Mouse (Mus musculus) neural tube, embryonic 13.5 days (tissue): ENCODE measurements at regions not wholly inside any gene's neighbourhood (a gene's known extent, or its start where the extent isn't known, plus 50 kb on each side); places are given as distances from the start of the nearest gene placed in this dataset.
A peak's percentile ranks its signal among the peaks of the same experiment; 100 is the strongest.

Experiments
- ATAC-seq: fragments of 200-750 bp; cut with Nextera tagmentation; 2 replicates; pipeline ENCODE4 v1.8.0; 2017; ENCODE audit warnings: low read depth, mild to moderate bottlenecking, moderate TSS enrichment, moderate library complexity
- H3K27ac ChIP-seq: fragments of 300-500 bp; sonication (generic); replicated peaks from 2 replicates; pipeline ENCODE4 v1.5.1; 2015; ENCODE audit warnings: moderate library complexity, mild to moderate bottlenecking, inconsistent platforms
- H3K27me3 ChIP-seq: fragments of 300-500 bp; sonication (generic); 2 replicates; pipeline ENCODE4 v1.6.1; 2015; ENCODE audit warnings: mild to moderate bottlenecking, inconsistent platforms
- H3K36me3 ChIP-seq: fragments of 300-500 bp; sonication (generic); 2 replicates; pipeline ENCODE4 v1.6.1; 2015; ENCODE audit warnings: mild to moderate bottlenecking, inconsistent platforms
- H3K4me1 ChIP-seq: fragments of 300-500 bp; sonication (generic); replicated peaks from 2 replicates; pipeline ENCODE4 v1.6.1; 2015; ENCODE audit warnings: inconsistent platforms
- H3K4me2 ChIP-seq: fragments of 300-500 bp; sonication (generic); 2 replicates; pipeline ENCODE4 v1.6.1; 2015; ENCODE audit warnings: inconsistent platforms, mild to moderate bottlenecking, moderate library complexity
- H3K4me3 ChIP-seq: fragments of 300-500 bp; sonication (generic); 2 replicates; pipeline ENCODE4 v1.5.1; 2015; ENCODE audit warnings: mild to moderate bottlenecking, inconsistent platforms
- H3K9ac ChIP-seq: fragments of 300-500 bp; sonication (generic); 2 replicates; pipeline ENCODE4 v1.6.1; 2015; ENCODE audit warnings: moderate library complexity, mild to moderate bottlenecking, inconsistent platforms
- H3K9me3 ChIP-seq: fragments of 300-500 bp; sonication (generic); 2 replicates; pipeline ENCODE4 v1.6.1; 2016; ENCODE audit warnings: inconsistent platforms
- WGBS: fragments of 180-500 bp; shearing (Covaris S2); methylation state at CpG from one replicate; pipeline ENCODE4 v1.1.7; 2015; 5-methylcytosine and 5-hydroxymethylcytosine counted together

DNA sequence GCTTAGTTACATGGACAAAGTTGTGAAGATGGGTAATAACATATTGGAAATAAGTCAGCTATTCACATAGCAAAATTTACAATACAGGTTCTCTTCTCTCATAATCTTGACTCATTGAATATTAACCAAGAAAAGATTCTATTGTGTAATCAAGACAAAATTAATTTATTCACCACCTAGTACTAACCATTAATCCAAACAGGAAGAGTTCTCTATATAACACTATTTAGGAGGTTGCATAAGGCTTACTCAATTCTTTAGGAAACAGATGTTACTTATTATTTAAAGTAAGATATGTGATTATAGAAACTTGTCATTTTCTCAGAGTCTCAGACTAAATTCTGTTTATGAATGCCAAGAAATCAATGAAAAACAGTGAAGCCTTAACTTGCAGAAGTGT, 600.4 kb upstream of the Tusc1 start:
- no peaks in the 10 kb centered on the region for H3K9me3 ChIP-seq
- H3K36me3 ChIP-seq, result no peaks in the 10 kb centered on the region
- H3K27me3 ChIP-seq, result no peaks in the 10 kb centered on the region
- H3K4me1 ChIP-seq, result no peaks in the 10 kb centered on the region
- no peak overlapping the region for H3K4me2 ChIP-seq
- no peak overlapping the region for H3K4me3 ChIP-seq
- H3K27ac ChIP-seq, result no peak overlapping the region
- H3K9ac ChIP-seq, result no peak overlapping the region
- ATAC-seq, result no peak

DNA sequence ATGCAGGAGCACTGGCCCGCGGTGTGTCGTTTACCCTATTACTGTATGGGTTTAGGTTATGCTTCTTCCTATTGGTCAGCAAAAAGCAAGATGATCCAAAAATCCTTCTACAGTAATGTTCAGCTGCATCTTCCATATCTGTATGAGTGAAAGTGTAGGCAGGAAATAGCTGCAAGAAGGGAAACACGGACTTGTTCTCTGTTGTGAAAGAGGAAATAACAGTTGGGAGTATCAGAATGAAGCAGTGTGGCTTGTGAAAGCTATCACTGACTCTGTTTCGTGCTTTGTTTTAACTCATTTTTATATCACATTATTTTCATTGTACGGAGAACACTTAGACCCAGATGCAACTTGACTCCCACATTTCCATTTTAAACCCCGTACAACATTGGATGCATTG, 591.8 kb upstream of the Tusc1 start:
- Histone ChIP-seq H3K36me3 (no peaks in the 10 kb centered on the region), H3K4me3 (no peak overlapping the region), H3K9ac (no peak overlapping the region), H3K9me3 (no peaks in the 10 kb centered on the region), H3K4me2 (no peak overlapping the region), H3K27ac (no peak overlapping the region), H3K27me3 (no peaks in the 10 kb centered on the region), H3K4me1 (no peaks in the 10 kb centered on the region)
- WGBS, result 93% methylated on average over 7 of the region's 7 CpGs
- ATAC-seq, result no peak

DNA sequence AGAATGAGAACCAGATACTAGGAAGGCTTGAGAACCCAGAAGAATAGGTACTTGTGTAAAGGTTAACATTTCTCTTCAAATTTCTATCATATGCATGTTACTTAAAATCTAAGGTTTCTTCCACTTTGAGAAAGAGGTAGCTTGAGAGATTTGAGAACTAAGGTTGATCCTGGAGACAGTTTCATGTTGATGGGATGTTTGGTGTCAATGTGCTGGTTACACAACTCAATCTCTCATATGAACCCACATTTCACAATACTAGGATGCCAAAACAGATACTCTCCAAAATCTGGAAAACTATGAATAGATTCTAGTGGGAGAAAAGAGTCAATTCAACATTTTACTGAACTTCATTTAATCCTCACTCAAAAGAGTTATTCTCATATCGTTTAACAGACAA, 589.1 kb upstream of the Tusc1 start:
- 81% methylated on average over 1 of the region's 1 CpGs for WGBS
- H3K9me3 ChIP-seq, result no peaks in the 10 kb centered on the region
- H3K27ac ChIP-seq, result no peak overlapping the region
- H3K36me3 ChIP-seq, result no peaks in the 10 kb centered on the region
- H3K4me1 ChIP-seq, result no peaks in the 10 kb centered on the region
- H3K4me2 ChIP-seq, result no peak overlapping the region
- no peak overlapping the region for H3K4me3 ChIP-seq
- H3K9ac ChIP-seq, result no peak overlapping the region
- ATAC-seq, result no peak
- no peaks in the 10 kb centered on the region for H3K27me3 ChIP-seq

DNA sequence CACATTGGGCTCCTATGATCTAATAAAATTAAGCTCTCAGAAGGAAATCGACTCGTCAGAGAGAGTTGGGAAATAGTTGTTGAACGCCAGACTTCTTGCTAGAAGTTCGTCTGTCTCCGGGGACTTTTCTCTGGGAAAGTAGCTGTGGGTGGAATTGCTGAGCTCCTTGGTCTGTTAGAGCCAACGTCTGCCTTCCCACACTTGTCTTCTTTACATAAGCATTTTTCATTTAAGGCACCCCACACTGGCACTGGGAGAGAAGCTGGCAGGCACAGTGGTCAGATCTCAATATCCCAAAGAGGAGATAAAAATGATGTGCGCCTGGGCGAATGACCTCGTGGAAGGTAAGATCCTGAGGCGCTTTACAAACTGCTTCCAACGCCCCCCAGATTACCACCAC, 551.3 kb upstream of the Tusc1 start:
- WGBS, result 92% methylated on average over 11 of the region's 11 CpGs
- no peak for ATAC-seq
- H3K9me3 ChIP-seq, result no peaks in the 10 kb centered on the region
- H3K27ac ChIP-seq, result no peak overlapping the region
- no peaks in the 10 kb centered on the region for H3K4me1 ChIP-seq
- H3K4me3 ChIP-seq, result no peak overlapping the region
- no peak overlapping the region for H3K4me2 ChIP-seq
- no peak overlapping the region for H3K9ac ChIP-seq
- no peaks in the 10 kb centered on the region for H3K27me3 ChIP-seq
- H3K36me3 ChIP-seq, result no peaks in the 10 kb centered on the region

DNA sequence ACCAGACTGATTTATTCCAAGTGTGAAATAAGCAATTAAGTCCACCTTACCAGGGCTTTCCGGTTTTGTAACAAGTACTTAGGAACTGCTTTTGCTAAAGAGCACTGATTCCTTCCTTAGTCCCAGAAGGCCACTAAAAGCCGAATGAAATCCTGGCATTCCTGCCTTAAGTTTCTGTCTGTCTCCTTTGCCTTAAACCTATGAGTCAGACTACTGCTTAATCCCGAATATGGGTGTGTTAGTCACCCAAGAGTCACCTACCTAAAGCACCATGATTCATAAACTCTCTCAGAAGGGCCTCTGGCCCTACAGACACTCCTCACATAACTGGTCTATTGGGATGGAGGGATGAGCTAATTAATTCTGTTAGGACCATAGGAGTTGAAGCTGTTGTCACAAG, 546.0 kb upstream of the Tusc1 start:
- Histone ChIP-seq H3K27me3 (no peaks in the 10 kb centered on the region), H3K27ac (no peak overlapping the region), H3K4me3 (no peak overlapping the region), H3K9me3 (no peaks in the 10 kb centered on the region), H3K4me1 (peaks cover 9% of the 10 kb centered on the region), H3K9ac (no peak overlapping the region), H3K36me3 (no peaks in the 10 kb centered on the region), H3K4me2 (no peak overlapping the region)
- WGBS, result 64% methylated on average over 3 of the region's 3 CpGs
- ATAC-seq, result no peak

DNA sequence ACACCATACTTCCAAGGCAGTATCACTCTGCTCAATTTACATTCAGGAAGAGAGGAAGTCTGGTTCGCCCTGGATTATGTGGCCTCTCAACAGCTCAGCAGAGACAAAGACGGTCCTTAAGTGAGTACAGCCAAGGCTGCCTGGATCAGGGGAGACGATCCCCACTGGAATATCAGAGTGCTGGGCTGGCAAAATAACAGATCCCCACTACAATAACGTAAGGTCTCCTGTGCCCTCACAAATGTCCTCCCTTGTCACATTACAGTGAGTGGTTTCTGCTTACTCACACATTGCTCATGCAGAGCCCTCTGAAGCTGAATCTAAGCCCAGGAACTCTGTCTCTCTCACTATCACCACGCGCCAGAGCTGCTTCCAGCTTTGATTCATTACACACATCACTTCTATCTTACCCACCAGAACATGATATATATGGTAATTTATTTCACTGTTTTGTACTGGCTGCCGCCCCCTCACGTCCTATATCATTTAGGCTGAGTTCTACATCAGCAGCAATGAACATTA, 544.1 kb upstream of the Tusc1 start:
- Histone ChIP-seq H3K4me2 (no peak overlapping the region), H3K27me3 (no peaks in the 10 kb centered on the region), H3K9ac (no peak overlapping the region), H3K27ac (peak overlapping the region; percentile 43), H3K4me1 (peaks cover 9% of the 10 kb centered on the region), H3K4me3 (no peak overlapping the region), H3K9me3 (no peaks in the 10 kb centered on the region), H3K36me3 (no peaks in the 10 kb centered on the region)
- 57% methylated on average over 8 of the region's 8 CpGs for WGBS
- ATAC-seq, result peak; percentile 85

DNA sequence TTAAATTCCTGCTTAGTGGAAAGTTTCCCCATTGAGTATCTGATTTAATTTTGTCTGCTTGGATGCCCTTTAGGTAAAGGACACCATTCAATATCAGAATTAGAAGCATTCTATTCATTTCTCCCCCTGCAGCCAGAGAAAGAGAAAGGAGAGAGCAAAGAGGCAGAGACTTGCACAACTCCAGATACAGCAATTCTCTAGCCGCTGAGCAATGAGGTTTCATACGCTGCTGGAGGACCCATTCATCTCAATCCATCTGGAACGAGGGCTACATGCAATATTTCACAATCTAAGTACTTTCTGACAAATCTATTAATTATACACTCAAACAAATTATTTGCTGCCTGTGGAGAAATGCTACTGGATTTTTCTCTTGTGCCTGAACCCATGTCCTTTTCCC, 538.0 kb upstream of the Tusc1 start:
- 24% methylated on average over 3 of the region's 3 CpGs for WGBS
- no peaks in the 10 kb centered on the region for H3K27me3 ChIP-seq
- no peak; the same call in 1 of the 2 replicates for ATAC-seq
- no peak overlapping the region for H3K4me3 ChIP-seq
- no peaks in the 10 kb centered on the region for H3K36me3 ChIP-seq
- no peak overlapping the region for H3K4me2 ChIP-seq
- no peak overlapping the region for H3K9ac ChIP-seq
- H3K4me1 ChIP-seq, result no peaks in the 10 kb centered on the region
- no peaks in the 10 kb centered on the region for H3K9me3 ChIP-seq
- H3K27ac ChIP-seq, result no peak overlapping the region

DNA sequence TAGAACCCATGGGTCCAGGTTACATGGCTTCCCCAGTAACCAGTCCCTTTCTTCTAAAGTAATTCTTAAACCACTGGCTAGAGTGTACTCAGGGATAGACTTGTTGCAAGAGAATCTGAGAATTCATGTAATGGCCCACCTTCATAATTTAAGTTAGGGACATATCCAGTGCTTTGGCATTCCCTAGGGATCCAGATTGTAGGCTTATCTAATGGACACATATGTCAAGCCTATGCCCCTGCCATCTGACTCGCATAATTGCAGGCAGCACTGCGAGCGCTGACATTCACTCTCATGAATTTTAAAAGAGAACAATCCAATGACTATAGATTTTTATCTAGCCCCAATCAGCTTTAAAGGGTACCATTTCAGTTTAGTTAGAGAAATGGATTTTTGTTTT, 518.1 kb upstream of the Tusc1 start:
- Histone ChIP-seq H3K27ac (no peak overlapping the region), H3K4me1 (no peaks in the 10 kb centered on the region), H3K9me3 (no peaks in the 10 kb centered on the region), H3K27me3 (no peaks in the 10 kb centered on the region), H3K4me3 (no peak overlapping the region), H3K36me3 (no peaks in the 10 kb centered on the region), H3K9ac (no peak overlapping the region), H3K4me2 (no peak overlapping the region)
- no peak for ATAC-seq
- WGBS, result 57% methylated on average over 3 of the region's 3 CpGs

DNA sequence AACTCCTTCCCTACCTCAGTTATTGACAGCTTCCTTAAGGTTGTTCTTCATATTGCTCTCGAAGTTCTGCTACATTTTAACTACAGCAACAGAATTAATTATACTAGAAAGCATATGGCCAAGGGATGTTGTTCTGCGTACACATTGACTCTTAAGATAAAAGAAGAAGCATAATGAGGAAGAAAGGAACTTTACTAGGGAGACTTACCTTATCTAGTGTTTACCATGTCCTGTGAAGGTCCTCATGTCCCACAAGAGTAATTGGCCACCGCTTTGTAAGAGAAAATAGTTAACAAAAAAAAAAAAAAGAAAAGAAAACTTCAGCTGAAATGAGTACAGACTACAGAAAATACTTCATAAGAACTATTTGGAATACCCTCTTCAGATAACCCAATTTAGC, 513.9 kb upstream of the Tusc1 start:
- WGBS, result 81% methylated on average over 3 of the region's 3 CpGs
- H3K9ac ChIP-seq, result no peak overlapping the region
- no peak overlapping the region for H3K4me3 ChIP-seq
- H3K27me3 ChIP-seq, result no peaks in the 10 kb centered on the region
- no peaks in the 10 kb centered on the region for H3K36me3 ChIP-seq
- no peak for ATAC-seq
- H3K4me1 ChIP-seq, result no peaks in the 10 kb centered on the region
- H3K4me2 ChIP-seq, result no peak overlapping the region
- H3K9me3 ChIP-seq, result no peaks in the 10 kb centered on the region
- H3K27ac ChIP-seq, result no peak overlapping the region

DNA sequence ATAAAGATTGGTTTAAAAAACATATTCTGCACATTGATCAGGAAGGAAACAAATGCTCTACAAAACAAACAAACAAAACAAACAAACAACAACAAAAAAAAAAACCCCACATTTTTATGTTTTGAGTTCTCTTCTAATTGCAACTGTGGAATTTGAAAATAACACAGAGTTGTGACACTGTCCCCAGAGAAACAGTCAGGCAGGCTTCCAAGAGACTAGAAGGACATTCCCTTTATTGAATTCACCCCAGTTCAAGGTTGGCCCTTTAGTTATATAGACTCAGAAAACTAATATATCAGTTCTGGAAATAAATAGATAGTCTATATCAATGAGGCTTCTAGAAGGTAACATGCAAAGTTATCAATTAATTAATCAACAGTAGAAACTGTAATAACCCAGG, 495.4 kb upstream of the Tusc1 start:
- ATAC-seq, result no peak
- no peak overlapping the region for H3K27ac ChIP-seq

DNA sequence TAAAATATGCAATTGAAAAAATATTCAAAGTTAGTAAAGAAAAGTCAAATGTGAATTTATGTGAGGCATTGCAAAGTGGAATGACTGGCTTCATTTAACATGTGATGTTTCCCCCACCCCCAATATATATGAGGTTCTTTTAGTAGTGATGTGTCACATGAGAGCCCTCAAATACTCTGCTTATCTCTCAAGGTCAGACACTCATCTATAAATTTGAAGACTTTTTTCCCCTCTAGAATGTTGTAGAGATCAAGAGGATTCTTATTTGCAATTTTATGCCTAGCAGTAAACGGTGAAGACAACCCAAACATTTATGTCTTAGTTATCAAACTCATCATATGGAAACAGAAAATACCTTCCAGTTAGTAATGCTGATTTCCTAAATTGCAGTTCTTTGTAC, 457.8 kb upstream of the Tusc1 start:
- Histone ChIP-seq H3K9ac (no peak overlapping the region), H3K9me3 (no peaks in the 10 kb centered on the region), H3K27ac (no peak overlapping the region), H3K27me3 (no peaks in the 10 kb centered on the region), H3K4me1 (no peaks in the 10 kb centered on the region), H3K4me2 (no peak overlapping the region), H3K36me3 (no peaks in the 10 kb centered on the region), H3K4me3 (no peak overlapping the region)
- WGBS, result 86% methylated on average over 1 of the region's 1 CpGs
- no peak for ATAC-seq

More for the DNA sequence above, 495.4 kb upstream of the Tusc1 start:
- Histone ChIP-seq H3K9ac (no peak overlapping the region), H3K4me3 (no peak overlapping the region), H3K27me3 (no peaks in the 10 kb centered on the region), H3K4me2 (no peak overlapping the region), H3K9me3 (no peaks in the 10 kb centered on the region), H3K4me1 (no peaks in the 10 kb centered on the region), H3K36me3 (no peaks in the 10 kb centered on the region)

DNA sequence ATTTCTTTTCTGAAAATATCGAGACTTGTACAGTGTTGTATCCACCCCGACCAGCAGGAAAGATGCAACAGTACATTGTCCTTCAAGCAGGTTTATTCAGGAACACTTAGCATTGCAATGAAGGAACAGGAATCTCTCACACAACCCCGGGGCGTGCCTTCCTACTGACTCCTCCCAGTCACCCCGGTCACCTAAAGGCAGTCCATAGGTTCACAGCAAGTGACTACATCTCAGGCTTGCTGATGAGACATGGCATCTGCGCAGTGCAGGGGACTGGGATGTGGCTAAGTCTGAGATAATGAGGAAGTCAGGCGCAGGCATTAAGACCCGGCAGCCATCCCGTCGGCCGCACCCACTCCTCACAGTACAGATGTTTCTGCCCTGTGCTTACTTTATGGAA, 454.8 kb upstream of the Tusc1 start:
- H3K36me3 ChIP-seq, result no peaks in the 10 kb centered on the region
- no peak overlapping the region for H3K4me3 ChIP-seq
- H3K27ac ChIP-seq, result no peak overlapping the region
- ATAC-seq, result no peak
- no peak overlapping the region for H3K4me2 ChIP-seq
- H3K27me3 ChIP-seq, result no peaks in the 10 kb centered on the region
- no peak overlapping the region for H3K9ac ChIP-seq
- WGBS, result 78% methylated on average over 11 of the region's 11 CpGs
- H3K4me1 ChIP-seq, result no peaks in the 10 kb centered on the region
- H3K9me3 ChIP-seq, result peaks cover 11% of the 10 kb centered on the region; the same call in 1 of the 2 replicates

DNA sequence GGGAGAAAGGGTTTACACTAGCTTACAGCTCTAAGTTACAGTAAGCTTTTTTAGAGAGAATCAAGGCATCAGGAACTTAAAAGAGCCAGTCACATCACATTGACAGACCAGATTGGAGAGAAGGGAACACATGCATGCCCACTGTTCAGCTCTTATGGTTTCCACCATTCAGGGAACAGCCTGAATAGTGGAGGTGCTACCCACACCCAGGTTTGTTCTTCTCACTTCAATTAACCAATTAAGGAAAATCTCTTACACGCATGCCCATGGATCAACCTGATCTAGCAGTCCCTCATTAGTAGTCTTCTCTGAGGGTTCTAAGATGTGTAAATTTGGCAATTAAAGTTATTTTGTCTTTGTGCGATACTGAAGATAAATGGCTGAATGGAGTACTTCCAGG, 419.2 kb upstream of the Tusc1 start:
- H3K27ac ChIP-seq, result no peak overlapping the region
- no peak overlapping the region for H3K9ac ChIP-seq
- ATAC-seq, result no peak
- no peaks in the 10 kb centered on the region for H3K36me3 ChIP-seq
- H3K4me3 ChIP-seq, result no peak overlapping the region
- WGBS, result 90% methylated on average over 2 of the region's 2 CpGs
- H3K9me3 ChIP-seq, result no peaks in the 10 kb centered on the region
- H3K4me1 ChIP-seq, result no peaks in the 10 kb centered on the region
- H3K4me2 ChIP-seq, result no peak overlapping the region
- H3K27me3 ChIP-seq, result no peaks in the 10 kb centered on the region
